Mouse (Mus musculus): ENCODE data around the gene Tmem238.
"Not testable (repeated sequence)": the region's sequence is repeated elsewhere in the genome, so short reads cannot be mapped to it uniquely, and the experiment has no call there.

The Tmem238 gene

DNA sequence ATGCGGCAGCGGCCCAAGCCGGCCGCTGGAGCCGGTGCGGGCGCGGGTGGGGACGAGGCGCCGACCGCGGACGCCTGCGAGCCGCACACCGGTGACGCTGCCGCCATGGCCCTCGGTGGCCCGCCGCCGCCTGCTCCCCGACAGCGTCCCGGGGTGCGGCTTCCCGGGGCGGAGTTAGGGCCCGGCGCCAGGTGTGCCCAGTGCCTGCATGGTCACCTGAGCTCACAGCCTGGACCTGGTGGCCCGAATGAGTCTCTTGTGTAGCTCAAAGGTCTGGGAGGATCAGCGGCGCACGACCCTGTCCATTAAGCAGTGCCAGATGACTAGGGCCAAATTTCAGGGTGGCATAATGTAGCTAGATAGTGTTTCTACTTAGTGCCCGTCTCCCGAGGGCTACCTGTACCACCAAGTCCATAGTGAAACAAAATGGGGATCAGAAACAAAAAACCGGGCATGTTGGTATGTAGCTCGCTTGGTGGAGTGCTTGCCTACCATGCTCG, at the start of gene Tmem238:
Gene Tmem238 (minus strand): TSS at position 221 of the 500 bp plus-strand sequence.
- DNase-seq (ENCODE audit: low read depth, low spot score), result no peak

GRCm38 (mm10) chr7:4837639-4838038, 48.2 kb upstream of the Tmem238 start:
- no peak for DNase-seq (ENCODE audit: low read depth, low spot score)

DNA sequence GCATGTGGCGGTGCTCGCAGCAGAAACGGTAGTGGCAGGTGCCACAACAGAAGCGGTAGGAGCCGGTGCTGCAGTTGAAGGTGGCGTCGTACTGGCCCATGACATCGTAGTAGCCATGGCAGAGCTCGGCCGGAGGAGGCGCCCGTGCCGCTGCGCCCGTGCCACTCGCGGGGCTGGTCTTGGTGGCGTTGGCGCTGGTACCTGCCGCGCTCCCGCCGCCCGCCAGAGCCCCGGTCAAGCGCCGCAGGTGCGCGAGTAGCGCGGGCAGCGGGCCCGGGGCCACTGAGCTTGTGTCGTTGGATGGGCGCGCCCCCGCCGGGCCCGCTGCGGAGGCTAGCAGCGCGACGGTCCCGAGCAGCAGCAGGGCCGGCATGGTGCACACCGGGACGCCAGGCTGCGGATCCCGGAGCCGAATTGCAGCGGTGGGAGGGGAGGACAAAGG, 46.9 kb upstream of the Tmem238 start:
- DNase-seq (ENCODE audit: low read depth, low spot score), result no peak

GRCm38 (mm10) chr7:4835631-4836327, 46.3 kb upstream of the Tmem238 start:
- DNase-seq (ENCODE audit: low read depth, low spot score), result no peak

DNA sequence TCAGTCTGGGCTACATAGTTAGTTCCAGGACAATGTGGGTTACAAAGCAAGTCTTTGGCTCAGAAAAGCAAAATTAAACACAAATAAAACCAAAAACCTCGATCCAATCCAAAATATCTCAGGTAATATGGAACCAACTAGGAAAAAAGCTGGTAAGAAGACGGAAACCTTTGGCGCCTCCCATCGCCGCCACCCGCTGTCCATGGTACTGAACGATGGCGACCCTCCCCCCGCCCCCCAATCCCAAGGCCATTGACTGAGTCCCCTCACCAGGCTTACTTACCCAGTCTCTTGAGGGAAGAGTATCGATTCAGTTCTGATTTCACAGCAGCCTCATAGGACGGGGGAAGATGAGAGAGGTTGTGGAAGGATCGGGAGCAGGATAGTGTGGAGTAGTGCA, 41.0 kb upstream of the Tmem238 start:
- DNase-seq (ENCODE audit: low read depth, low spot score), result no peak

DNA sequence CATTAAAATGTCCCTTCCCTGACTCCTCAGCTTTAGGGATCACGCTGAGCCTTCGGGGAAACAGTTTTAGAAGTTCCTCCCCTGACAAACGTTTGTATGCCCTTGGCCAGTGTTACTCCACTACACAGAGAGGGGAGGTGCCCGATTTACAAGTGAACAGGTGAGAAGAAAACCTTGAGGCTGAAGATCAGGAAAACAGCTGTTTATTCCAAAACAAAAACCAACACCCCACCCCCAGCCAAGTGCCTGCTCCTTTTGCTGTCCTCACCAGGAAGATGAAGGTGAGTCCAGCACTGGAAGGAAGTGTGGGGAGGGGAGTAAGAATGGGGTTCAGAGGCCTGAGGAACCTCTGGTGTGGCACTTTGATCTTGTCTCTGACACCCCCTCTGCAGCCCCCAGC, 35.9 kb upstream of the Tmem238 start:
- no peak for DNase-seq (ENCODE audit: low read depth, low spot score)

DNA sequence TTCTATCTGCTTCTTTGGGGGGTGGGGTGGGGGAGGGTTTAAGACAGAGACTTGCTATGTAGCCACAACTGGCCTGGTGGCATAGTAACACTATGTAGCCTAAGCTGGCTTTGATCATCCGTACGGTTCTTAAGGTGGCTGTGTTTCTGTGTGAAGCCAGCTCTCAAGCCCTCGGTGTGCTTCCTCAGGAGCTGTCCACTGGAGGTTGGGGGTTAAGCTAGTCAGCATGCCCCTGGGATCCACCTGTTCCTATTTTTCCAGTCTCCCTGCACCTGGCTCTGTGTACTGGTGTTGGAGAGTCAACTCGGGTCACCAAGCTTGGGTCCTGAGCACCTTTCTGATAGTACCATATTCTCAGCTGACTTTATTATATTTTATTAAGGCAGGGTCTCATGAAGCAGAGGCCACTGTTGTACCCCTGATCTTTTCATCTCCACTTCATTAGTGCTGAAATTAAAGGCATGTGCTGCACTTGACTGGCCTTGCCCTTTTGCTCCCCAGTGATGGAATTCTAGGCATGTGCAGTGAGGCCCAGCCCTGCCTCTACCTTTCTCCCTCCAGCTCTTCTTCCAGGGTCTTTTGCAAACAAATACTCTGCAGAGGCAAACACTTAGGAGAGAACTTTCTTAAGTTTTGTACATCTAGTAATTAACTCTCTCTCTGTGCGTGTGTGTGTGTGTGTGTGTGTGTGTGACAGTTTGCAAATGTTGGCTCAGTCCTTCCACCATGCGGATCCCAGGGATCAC, 32.9 kb upstream of the Tmem238 start:
- no peak for DNase-seq (ENCODE audit: low read depth, low spot score)

DNA sequence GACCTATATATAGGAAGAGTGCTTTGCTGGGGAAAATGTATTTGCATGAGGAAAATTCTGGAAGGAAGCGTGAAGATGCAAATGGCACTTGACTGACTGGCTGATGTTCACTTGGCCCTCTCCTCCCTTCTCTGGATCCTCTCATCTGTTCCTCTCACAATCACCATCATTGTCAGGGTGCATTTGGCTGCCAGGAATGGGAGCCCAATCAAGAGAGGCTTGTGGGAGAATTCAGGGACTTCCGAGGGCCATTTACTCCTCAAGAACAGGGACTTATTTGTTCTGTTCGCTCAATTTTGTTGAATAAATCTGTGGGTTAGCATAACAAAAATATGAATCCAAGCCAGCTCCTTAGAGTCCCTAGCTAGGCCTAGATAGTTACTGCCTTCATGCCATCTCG, 32.2 kb upstream of the Tmem238 start:
- DNase-seq (ENCODE audit: low read depth, low spot score), result no peak

GRCm38 (mm10) chr7:4820925-4821324, 31.5 kb upstream of the Tmem238 start:
- DNase-seq (ENCODE audit: low read depth, low spot score), result not testable (repeated sequence)

DNA sequence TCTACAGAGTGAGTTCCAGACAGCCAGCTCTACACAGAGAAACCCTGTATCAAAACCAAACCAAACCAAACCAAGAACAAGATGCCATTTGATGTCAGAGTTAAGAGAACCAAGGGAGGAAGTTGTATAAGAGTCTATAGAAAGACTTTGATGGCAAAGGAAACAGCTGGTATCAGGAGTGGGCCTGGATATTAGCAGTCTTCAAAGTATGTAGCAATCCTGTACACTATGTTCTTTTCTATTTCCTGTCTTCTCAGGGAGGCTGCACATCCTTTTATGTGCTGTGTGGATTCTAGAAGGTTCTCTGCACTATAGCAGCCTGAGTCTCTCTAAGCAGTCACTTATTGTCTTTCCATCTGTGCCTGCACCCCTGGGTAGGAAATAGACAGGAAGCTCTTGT, 27.1 kb upstream of the Tmem238 start:
- DNase-seq (ENCODE audit: low read depth, low spot score), result no peak

DNA sequence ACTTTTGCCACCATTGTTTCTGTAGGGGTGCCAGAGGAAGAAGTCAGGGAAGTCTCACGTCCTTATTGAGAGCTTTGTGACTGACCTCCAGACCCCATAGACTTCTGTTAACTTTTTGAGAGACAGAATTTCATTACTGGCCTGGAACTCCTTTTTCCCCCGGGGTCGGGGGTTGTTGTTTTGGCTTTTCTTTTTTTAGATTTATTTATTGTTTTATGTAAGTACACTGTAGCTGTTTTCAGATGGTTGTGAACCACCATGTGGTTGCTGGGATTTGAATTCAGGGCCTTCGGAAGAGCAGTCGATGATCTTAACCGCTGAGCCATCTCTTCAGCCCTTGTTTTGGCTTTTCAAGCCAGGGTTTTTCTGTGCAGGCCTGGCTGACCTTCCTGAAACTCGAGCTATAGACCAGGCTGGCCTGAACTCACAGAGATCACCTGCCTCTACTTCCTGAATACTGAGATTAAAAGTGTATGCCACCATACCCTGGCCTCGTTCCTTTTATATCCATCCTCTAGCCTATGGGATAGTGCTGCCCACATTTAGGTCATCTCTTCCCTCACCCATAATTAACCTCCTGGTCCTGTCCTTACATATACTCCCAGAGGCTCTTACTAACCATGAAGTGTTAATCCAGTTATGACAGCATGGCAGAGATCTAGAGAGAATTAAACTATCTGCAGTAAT, 23.8 kb upstream of the Tmem238 start:
- DNase-seq (ENCODE audit: low read depth, low spot score), result no peak

DNA sequence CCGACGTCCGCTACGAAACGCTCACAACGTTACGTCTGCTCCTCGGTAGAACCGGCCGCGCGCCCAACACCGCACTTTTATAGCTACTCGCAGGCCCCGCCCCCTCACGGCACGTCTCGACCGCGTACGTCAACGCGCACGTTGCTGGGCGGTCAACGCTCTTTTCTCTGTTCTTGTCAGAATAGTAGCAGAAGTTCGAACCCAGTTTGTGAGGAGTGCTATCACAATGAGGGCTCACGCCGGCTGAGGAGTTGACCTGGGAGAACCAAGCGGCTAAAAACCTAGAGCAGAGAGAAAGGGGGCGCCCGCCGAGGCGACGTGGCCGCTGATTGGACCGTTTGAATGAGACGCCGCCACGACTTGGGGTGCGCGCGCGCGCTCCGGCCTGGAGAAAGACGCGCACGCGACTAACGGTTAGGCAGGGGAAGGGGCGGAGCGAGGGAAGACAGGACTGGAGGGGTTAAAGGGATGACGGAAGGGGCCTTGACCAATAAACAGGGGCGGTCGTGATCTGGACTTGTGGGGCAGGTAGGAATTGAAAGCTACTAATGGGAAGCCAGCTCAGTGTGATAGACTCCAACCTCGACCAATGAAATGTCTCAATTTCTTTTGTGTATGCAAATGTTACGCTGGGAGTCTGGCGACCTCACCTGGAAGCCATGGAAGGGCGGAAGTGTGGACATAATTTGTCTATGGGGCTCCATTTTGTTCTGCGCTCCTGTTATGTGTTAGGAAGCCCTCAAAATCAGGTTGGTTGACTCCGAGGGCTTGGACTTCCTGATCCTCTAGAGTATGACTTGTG, 23.0 kb upstream of the Tmem238 start, which contains the start of gene Ube2s:
Gene Ube2s (minus strand): TSS at position 288 of the 802 bp plus-strand sequence.
- DNase-seq (ENCODE audit: low read depth, low spot score), result peak; percentile 99

DNA sequence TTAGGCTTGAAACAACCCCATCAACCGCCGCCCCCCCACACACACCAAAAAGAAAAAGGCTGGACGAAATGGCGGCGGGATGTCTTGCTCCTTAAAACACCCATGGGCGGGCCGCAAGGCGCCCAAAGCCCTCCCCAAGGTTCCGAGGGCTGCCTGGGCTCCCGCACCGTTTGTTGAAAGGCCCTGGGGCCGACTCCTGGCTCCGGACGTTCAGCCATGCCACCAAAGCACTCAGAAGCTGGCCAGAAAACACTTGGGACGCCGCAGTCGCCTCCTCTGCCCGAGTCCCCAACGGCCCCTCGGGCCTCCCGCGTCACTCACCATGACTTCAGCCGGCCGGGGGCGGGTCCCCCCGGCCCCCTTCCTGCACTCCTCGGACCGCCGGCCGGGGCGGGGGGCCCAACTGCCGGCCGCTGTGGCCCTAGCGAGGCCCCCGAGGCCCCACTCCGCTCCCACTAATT, 22.4 kb upstream of the Tmem238 start:
- no peak for DNase-seq (ENCODE audit: low read depth, low spot score)

GRCm38 (mm10) chr7:4811131-4811530, 21.7 kb upstream of the Tmem238 start:
- DNase-seq (ENCODE audit: low read depth, low spot score), result not testable (repeated sequence)

- no peak for DNase-seq (ENCODE audit: low read depth, low spot score)
Measured at GRCm38 (mm10) chr7:4806716-4807115, 17.3 kb upstream of the Tmem238 start.

GRCm38 (mm10) chr7:4802247-4802646, 12.8 kb upstream of the Tmem238 start:
- DNase-seq (ENCODE audit: low read depth, low spot score), result no peak

DNA sequence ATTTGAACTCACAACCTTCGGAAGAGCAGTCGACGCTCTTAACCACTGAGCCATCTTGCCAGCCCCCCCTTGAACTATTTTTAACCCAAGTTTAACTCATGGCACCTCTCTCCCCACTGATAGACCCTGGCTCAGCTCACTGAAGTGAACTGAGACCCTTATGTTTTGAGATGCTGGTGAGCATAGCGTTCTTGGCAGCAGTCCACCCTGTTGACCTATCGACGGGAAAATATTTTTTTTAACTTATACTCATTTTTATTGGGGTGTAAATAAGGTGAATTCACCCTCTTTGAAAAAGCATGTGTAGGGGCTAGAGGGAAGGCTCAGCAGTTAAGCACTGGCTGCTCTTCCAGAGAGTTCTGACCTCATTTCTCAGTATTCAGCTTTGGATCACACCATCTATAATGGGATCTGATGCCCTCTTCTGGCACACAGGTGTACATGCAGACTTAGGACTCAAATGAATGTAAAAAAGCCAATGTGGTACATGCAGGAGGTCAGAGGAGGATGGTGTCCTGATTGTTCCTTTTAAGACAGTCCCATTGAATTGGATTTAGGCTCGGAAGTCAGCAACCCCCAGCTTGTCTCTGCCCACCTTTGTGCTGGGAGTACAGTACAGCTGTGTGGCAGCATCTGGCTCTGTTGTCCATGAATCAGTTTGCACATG, 6.4 kb upstream of the Tmem238 start:
- DNase-seq (ENCODE audit: low read depth, low spot score), result no peak

GRCm38 (mm10) chr7:4794631-4795168, 5.2 kb upstream of the Tmem238 start:
- DNase-seq (ENCODE audit: low read depth, low spot score), result no peak

- no peak for DNase-seq (ENCODE audit: low read depth, low spot score)
Measured at GRCm38 (mm10) chr7:4793674-4794073, 4.2 kb upstream of the Tmem238 start.

DNA sequence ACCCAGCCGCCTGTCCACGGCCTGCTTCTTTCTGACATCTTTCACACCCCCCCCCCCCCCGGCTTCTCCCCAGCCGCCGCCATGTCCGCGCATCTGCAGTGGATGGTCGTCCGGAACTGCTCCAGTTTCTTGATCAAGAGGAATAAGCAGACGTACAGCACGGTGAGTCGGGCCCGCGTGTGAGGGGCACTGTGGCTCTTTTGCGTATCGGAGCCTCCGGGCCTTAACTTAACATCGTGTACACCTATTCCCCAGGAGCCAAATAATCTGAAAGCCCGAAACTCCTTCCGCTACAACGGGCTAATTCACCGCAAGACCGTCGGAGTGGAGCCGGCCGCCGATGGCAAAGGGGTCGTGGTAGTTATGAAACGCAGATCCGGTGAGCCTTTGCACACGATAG, 3.8 kb upstream of the Tmem238 start:
- not testable (repeated sequence) for DNase-seq (ENCODE audit: low read depth, low spot score)
